Mouse (Mus musculus): ENCODE measurements around the gene Pramel5.
"Not testable (repeated sequence)": the region's sequence is repeated elsewhere in the genome, so short reads cannot be mapped to it uniquely, and the experiment has no call there.

Pramel5 gene

GRCm38 (mm10) chr4:144280388-144280787 is at the start of gene Pramel5:
TSS of gene Pramel5 (minus strand) at chr4:144280488.
- not testable (repeated sequence) for DNase-seq (ENCODE audit: low read depth, low spot score)

DNA sequence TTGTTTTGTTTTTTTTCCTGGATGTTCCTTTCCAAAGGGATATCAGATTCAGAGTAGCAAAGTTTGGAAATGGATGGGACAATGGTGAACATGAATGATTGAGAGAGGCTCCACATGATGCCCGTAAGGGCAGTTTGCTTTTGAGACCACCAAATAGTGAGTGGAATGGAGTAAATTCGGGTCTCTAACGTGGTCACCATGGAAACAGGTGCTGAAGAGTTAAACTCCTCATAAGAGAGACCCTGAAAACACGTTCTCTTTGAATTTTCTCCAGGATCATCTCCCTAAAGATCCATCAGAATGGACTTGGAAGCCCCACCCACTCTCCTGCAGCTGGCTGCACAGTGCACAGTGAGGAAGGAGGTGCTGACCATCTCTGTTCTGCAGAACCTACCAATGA is 49.7 kb upstream of the Pramel5 start, which contains the start of gene Gm13128:
Gene Gm13128 (plus strand): TSS at position 301 of the 400 bp plus-strand sequence.
- DNase-seq (ENCODE audit: low read depth, low spot score): not testable (repeated sequence)

- peak; percentile 78 for DNase-seq (ENCODE audit: low read depth, low spot score)
Measured at GRCm38 (mm10) chr4:144312666-144313460, 32.6 kb upstream of the Pramel5 start.

DNA sequence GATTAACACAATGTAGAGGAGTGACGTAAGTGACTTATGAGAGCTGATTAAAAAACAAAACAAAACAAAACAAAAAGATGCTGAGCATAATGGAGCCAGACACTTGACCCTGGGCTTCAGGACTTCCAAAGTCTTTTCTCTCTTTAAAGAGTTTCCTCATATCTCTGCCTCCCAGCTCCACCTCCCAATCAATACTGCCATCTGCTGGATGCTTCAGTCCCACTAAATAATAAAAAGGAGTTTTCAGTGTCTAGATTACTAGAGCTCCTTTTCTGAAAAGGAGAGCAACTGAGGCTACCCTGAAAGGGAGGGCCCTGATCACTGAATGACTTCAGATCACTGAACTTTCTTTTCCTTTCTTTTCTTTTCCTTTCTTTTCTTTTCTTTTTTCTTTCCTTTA is 19.1 kb upstream of the Pramel5 start:
- not testable (repeated sequence) for DNase-seq (ENCODE audit: low read depth, low spot score)

- DNase-seq (ENCODE audit: low read depth, low spot score): peak; percentile 66
Measured at GRCm38 (mm10) chr4:144254768-144255167, 25.5 kb downstream of the Pramel5 start.

All from R1 (cell line).